Comparison of ENCODE assay signal across 8 mouse cellular contexts in the genomic region with DNA sequence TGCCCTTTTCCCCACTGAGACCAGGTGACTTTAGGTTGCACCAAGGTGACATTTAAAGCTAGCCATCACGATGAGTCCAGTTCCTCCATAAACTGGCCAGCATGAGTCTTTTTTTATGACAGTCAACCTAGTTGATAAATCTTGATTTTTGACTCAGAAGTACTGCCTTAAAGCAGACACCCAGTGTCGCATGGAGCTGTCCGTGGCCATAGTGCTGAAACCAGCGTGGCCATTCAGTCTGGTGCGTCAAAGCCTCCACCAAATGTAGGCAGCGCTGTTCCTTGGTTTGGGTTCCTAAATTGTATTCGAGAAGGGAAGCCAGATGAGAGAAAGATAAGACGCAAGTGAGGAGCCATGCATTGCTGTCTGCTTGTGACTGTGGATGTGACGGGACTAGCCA. TPM values are rescaled to one million over a fixed set of nuclear protein-coding genes. Genes with fewer than 3 reads are reported as not detected.
A peak's percentile ranks its signal among the peaks of the same experiment; 100 is the strongest.
DNase-seq lines count a peak whose midpoint lies in the region; ATAC-seq and TF ChIP-seq lines count a peak whose summit lies in the region.
"Had no signal": no experiment of that assay in that cellular context is flagged by ENCODE, and none has a peak within 500 bp of the region (broad histone marks: within the 10 kb centered on the region; RNA-seq: fewer than 3 reads in every experiment).

No protein-coding gene starts in this region.

- WGBS in liver, embryonic 12.5 days (ENCODE audit: insufficient replicate concordance) = 16% methylated on average over 9 of the region's 9 CpGs
- 13% methylated on average over 9 of the region's 9 CpGs for WGBS in lung, adult 2 months

- H3K4me3 ChIP-seq in liver, embryonic 12.5 days = no peak overlapping the region
- no peak overlapping the region for H3K4me3 ChIP-seq in lung, adult 2 months (replicated peaks; ENCODE audit: extremely low read depth, low read depth, low read length)
- H3K4me3 ChIP-seq: liver, embryonic 15.5 days had no signal

- no peak for TF ChIP-seq POLR2A in lung, adult 2 months (IDR thresholded peaks at IDR 0.05; ENCODE audit: borderline replicate concordance, extremely low read depth, low read depth, low read length)

- DNase-seq in liver = peak; percentile 71
- DNase-seq in adrenal gland, adult 8-10 months = peak; percentile 50
- peak; percentile 88 for DNase-seq in forelimb bud, embryonic 11.5 days (ENCODE audit: low read depth, low spot score)
- DNase-seq in lung, adult 2 months = peak; percentile 42
- DNase-seq in thymus, postnatal 10 days (ENCODE audit: low spot score in 2 of 2) = peak; percentile 6 to 53
- no peak for DNase-seq in cerebellum, adult 9-11 months

- no peak overlapping the region for H3K4me2 ChIP-seq in liver, embryonic 12.5 days
- H3K4me2 ChIP-seq: liver, embryonic 15.5 days had no signal

- H3K27ac ChIP-seq in liver, embryonic 12.5 days = no peak overlapping the region
- H3K27ac ChIP-seq: liver, embryonic 15.5 days had no signal

- H3K27me3 ChIP-seq in liver, embryonic 12.5 days (replicated peaks) = peaks cover 10% of the 10 kb centered on the region; the same call in 1 of the 2 replicates

- no peak for TF ChIP-seq CTCF in lung, adult 2 months (IDR thresholded peaks at IDR 0.05; ENCODE audit: insufficient read depth, low read length)

- no peaks in the 10 kb centered on the region for H3K9me3 ChIP-seq in liver, embryonic 12.5 days (replicated peaks)
- H3K9me3 ChIP-seq: liver, embryonic 15.5 days had no signal

- no peaks in the 10 kb centered on the region for H3K4me1 ChIP-seq in liver, embryonic 12.5 days
- no peaks in the 10 kb centered on the region for H3K4me1 ChIP-seq in lung, adult 2 months (ENCODE audit: control insufficient read depth, insufficient read depth, low read length)
- H3K4me1 ChIP-seq: liver, embryonic 15.5 days had no signal

- no peak for ATAC-seq in liver, embryonic 12.5 days

- no peak overlapping the region for H3K9ac ChIP-seq in liver, embryonic 12.5 days
- H3K9ac ChIP-seq: liver, embryonic 15.5 days had no signal

- H3K36me3 ChIP-seq in liver, embryonic 12.5 days = no peaks in the 10 kb centered on the region
- H3K36me3 ChIP-seq: liver, embryonic 15.5 days had no signal

RNA-seq across cellular contexts. Expression of a gene that starts 24.5 kb away (rescaled TPM):
- 128 and 138 TPM in 2 replicates for polyA plus RNA-seq in liver, embryonic 12.5 days (2016; fragmentation: Nextera tagmentation; extraction: Ambion mirVana)
- 10 to 100 TPM; 28.5 to 34.3 (median 29.9) TPM for total RNA-seq in adrenal gland, adult 8-10 months (2022)
- 21.3 and 25.4 TPM in 2 replicates for polyA plus RNA-seq in lung, adult 2 months (2012; rRNA removed)

RNA-seq across cellular contexts. Expression of a gene that starts 49.5 kb away (rescaled TPM):
- polyA plus RNA-seq in liver, embryonic 12.5 days (2016; fragmentation: Nextera tagmentation; extraction: Ambion mirVana) = 173 and 177 TPM in 2 replicates
- total RNA-seq in adrenal gland, adult 8-10 months (2022) = 1 to 10 TPM; 1.8 to 3.2 (median 2.5) TPM
- polyA plus RNA-seq in lung, adult 2 months (2012; rRNA removed) = 1.0 and 2.0 TPM in 2 replicates

RNA-seq across cellular contexts. Expression of a gene that starts 49.6 kb away (rescaled TPM):
- polyA plus RNA-seq in liver, embryonic 12.5 days (2016; fragmentation: Nextera tagmentation; extraction: Ambion mirVana) = 39.7 and 42.0 TPM in 2 replicates
- total RNA-seq in adrenal gland, adult 8-10 months (2022) = 10 to 100 TPM; 29.3 to 35.3 (median 33.4) TPM
- 22.4 and 23.1 TPM in 2 replicates for polyA plus RNA-seq in lung, adult 2 months (2012; rRNA removed)

Comparison
In these comparisons a context has a peak if more than half of its experiments do, and no peak if none do; other contexts are left out.
1. RNA of a gene that starts 49.5 kb away (polyA plus RNA-seq): 173 to 177 TPM in liver, embryonic 12.5 days; 1.0 to 2.0 TPM in lung, adult 2 months; every median in the first group is over 10 times any median in the second.